Mouse (Mus musculus): ENCODE data around the gene Antxr2.

Antxr2 gene

GRCm38 (mm10) chr5:97913901-97914300 lies 116.9 kb downstream of the Antxr2 start:
- CTCF ChIA-PET: no interaction called here

- CTCF ChIA-PET: no interaction called here
Observed at GRCm38 (mm10) chr5:97907482-97907881, 123.4 kb downstream of the Antxr2 start.

- CTCF ChIA-PET: no interaction called here
Observed at GRCm38 (mm10) chr5:97906537-97907266, 124.1 kb downstream of the Antxr2 start.

- CTCF ChIA-PET: no interaction called here
Observed at GRCm38 (mm10) chr5:97905856-97906255, 125.0 kb downstream of the Antxr2 start.

GRCm38 (mm10) chr5:97901096-97901495 lies 129.7 kb downstream of the Antxr2 start:
- CTCF ChIA-PET: no interaction called here

GRCm38 (mm10) chr5:97899321-97899720 lies 131.5 kb downstream of the Antxr2 start:
- CTCF ChIA-PET: no interaction called here

GRCm38 (mm10) chr5:97885427-97885826 lies 145.4 kb downstream of the Antxr2 start:
- CTCF ChIA-PET: no interaction called here

- CTCF ChIA-PET: interaction anchor here (0.6 to 1.0 kb wide), 2 partner anchors 16 to 128 kb away, joined by 6 read pairs; no protein-coding TSS in a partner anchor
Observed at GRCm38 (mm10) chr5:97884110-97884509, 146.7 kb downstream of the Antxr2 start.

- CTCF ChIA-PET: no interaction called here
Observed at GRCm38 (mm10) chr5:97881421-97881820, 149.4 kb downstream of the Antxr2 start.

- CTCF ChIA-PET: no interaction called here
Observed at GRCm38 (mm10) chr5:97880115-97880514, 150.7 kb downstream of the Antxr2 start.

GRCm38 (mm10) chr5:97878871-97879270 lies 152.0 kb downstream of the Antxr2 start:
- CTCF ChIA-PET: no interaction called here

GRCm38 (mm10) chr5:97878215-97878794 lies 152.5 kb downstream of the Antxr2 start:
- CTCF ChIA-PET: no interaction called here

GRCm38 (mm10) chr5:97876895-97877294 lies 153.9 kb downstream of the Antxr2 start:
- CTCF ChIA-PET: no interaction called here

GRCm38 (mm10) chr5:97867921-97868320 lies 162.9 kb downstream of the Antxr2 start:
- CTCF ChIA-PET: interaction anchor here (0.8 kb wide), 1 partner anchor 17 kb away, joined by 6 read pairs; no protein-coding TSS in a partner anchor

- CTCF ChIA-PET: interaction anchor here (0.8 kb wide), 1 partner anchor 1362 kb away, joined by 5 read pairs; no protein-coding TSS in a partner anchor
Observed at GRCm38 (mm10) chr5:97866975-97867374, 163.9 kb downstream of the Antxr2 start.

- CTCF ChIA-PET: no interaction called here
Observed at GRCm38 (mm10) chr5:97857101-97857500, 173.7 kb downstream of the Antxr2 start.

- CTCF ChIA-PET: no interaction called here
Observed at GRCm38 (mm10) chr5:97851981-97852748, 178.7 kb downstream of the Antxr2 start.

GRCm38 (mm10) chr5:97847204-97847895 lies 183.5 kb downstream of the Antxr2 start:
- CTCF ChIA-PET: no interaction called here

- CTCF ChIA-PET: no interaction called here
Observed at GRCm38 (mm10) chr5:97846503-97846902, 184.3 kb downstream of the Antxr2 start.

- CTCF ChIA-PET: no interaction called here
Observed at GRCm38 (mm10) chr5:97842016-97842415, 188.8 kb downstream of the Antxr2 start.

GRCm38 (mm10) chr5:97839924-97840279 lies 190.9 kb downstream of the Antxr2 start:
- CTCF ChIA-PET: interaction anchor here (0.6 kb wide), 1 partner anchor 115 kb away, joined by 3 read pairs; no protein-coding TSS in a partner anchor

Data from spleen, embryonic (tissue).